14 mouse cellular contexts compared by ENCODE assay signal in genomic region chr6:8351507-8351906, GRCm38 (mm10).
"Had no signal": no experiment of that assay in that cellular context is flagged by ENCODE, and none has a peak within 500 bp of the region (broad histone marks: within the 10 kb centered on the region; RNA-seq: fewer than 3 reads in every experiment).

No protein-coding gene starts in this region.

- H3K36me3 ChIP-seq: limb, embryonic 15.5 days; liver, embryonic 13.5 days; lung, embryonic 15.5 days had no signal

- H3K9ac ChIP-seq: limb, embryonic 15.5 days; liver, embryonic 13.5 days; liver, postnatal 0 days; lung, embryonic 15.5 days had no signal

- H3K27me3 ChIP-seq: limb, embryonic 15.5 days; liver, embryonic 13.5 days; lung, embryonic 15.5 days had no signal

- H3K4me2 ChIP-seq: limb, embryonic 15.5 days; liver, embryonic 13.5 days; lung, embryonic 15.5 days had no signal

- DNase-seq: kidney, adult 18-20 months; kidney, postnatal 10 days; kidney, postnatal 4 days; liver, embryonic 13.5 days; liver, postnatal 0 days; midbrain, embryonic 14.5 days; retina, postnatal 1 day; right cerebral cortex, postnatal 4 days; spleen, adult 18-20 months; thymus, adult 2 months; thymus, postnatal 25 days had no signal

- ATAC-seq: liver, postnatal 0 days had no signal

- H3K4me1 ChIP-seq: lung, embryonic 15.5 days had no signal

- H3K9me3 ChIP-seq: limb, embryonic 15.5 days; liver, embryonic 13.5 days; lung, embryonic 15.5 days had no signal

- H3K27ac ChIP-seq: layer of hippocampus, adult 2 months; limb, embryonic 15.5 days; liver, embryonic 13.5 days; lung, embryonic 15.5 days had no signal

- H3K4me3 ChIP-seq: layer of hippocampus, adult 2 months; limb, embryonic 15.5 days; liver, embryonic 13.5 days; lung, embryonic 15.5 days had no signal
